8 mouse cellular contexts compared by ENCODE assay signal in genomic region chr2:91082844-91083243, GRCm38 (mm10). TPM values are rescaled to one million over a fixed set of nuclear protein-coding genes. Genes with fewer than 3 reads are reported as not detected.
A peak's percentile ranks its signal among the peaks of the same experiment; 100 is the strongest.
DNase-seq lines count a peak whose midpoint lies in the region; ATAC-seq lines count a peak whose summit lies in the region.

No protein-coding gene starts in this region.

- ATAC-seq in kidney, embryonic 14.5 days (ENCODE audit: low FRiP score, low TSS enrichment): no peak
- ATAC-seq in intestine, embryonic 16.5 days: peak; percentile 12; the same call in 1 of the 2 replicates
- ATAC-seq in megakaryocyte-erythroid progenitor cell, adult 5-6 weeks (replicated peaks; ENCODE audit: low FRiP score, low TSS enrichment, poor library complexity, severe bottlenecking): peak; percentile 50; the same call in 1 of the 2 replicates

- no peak overlapping the region for H3K9ac ChIP-seq in kidney, embryonic 14.5 days (ENCODE audit: low read depth, low read length)
- H3K9ac ChIP-seq in intestine, embryonic 16.5 days (ENCODE audit: low read depth, low read length): no peak overlapping the region

- H3K4me3 ChIP-seq in kidney, embryonic 14.5 days (ENCODE audit: low read length): no peak overlapping the region
- peak overlapping the region; percentile 44 for H3K4me3 ChIP-seq in brown adipose tissue, adult 24 weeks (ENCODE audit: insufficient read depth, low read depth, low read length)
- H3K4me3 ChIP-seq in intestine, embryonic 16.5 days (ENCODE audit: low read length): no peak overlapping the region

- H3K36me3 ChIP-seq in kidney, embryonic 14.5 days (ENCODE audit: control insufficient read depth, insufficient read depth, low read length): no peaks in the 10 kb centered on the region
- no peaks in the 10 kb centered on the region for H3K36me3 ChIP-seq in intestine, embryonic 16.5 days (ENCODE audit: control insufficient read depth, insufficient read depth, low read length)

- no peaks in the 10 kb centered on the region for H3K27me3 ChIP-seq in kidney, embryonic 14.5 days (ENCODE audit: control insufficient read depth, insufficient read depth, low read length)
- H3K27me3 ChIP-seq in intestine, embryonic 16.5 days (replicated peaks; ENCODE audit: control insufficient read depth, insufficient read depth, low read length): no peaks in the 10 kb centered on the region

- peak; percentile 60 for DNase-seq in kidney, postnatal 10 days
- no peak for DNase-seq in cerebellum, postnatal 10 days
- no peak for DNase-seq in right cerebral cortex, postnatal 36 days (ENCODE audit: low spot score in 2 of 2)
- no peak for DNase-seq in right cerebral cortex, adult 18-20 months

- peaks cover 11% of the 10 kb centered on the region for H3K4me1 ChIP-seq in kidney, embryonic 14.5 days (ENCODE audit: control insufficient read depth, insufficient read depth, low read length)
- H3K4me1 ChIP-seq in brown adipose tissue, adult 24 weeks (ENCODE audit: control insufficient read depth, insufficient read depth, insufficient read length, low read length): peaks cover 8% of the 10 kb centered on the region
- H3K4me1 ChIP-seq in intestine, embryonic 16.5 days (ENCODE audit: control insufficient read depth, insufficient read depth, low read length): peaks cover 5% of the 10 kb centered on the region; the same call in 1 of the 2 replicates

- H3K4me2 ChIP-seq in kidney, embryonic 14.5 days (replicated peaks; ENCODE audit: low read depth, low read length): no peak overlapping the region
- no peak overlapping the region for H3K4me2 ChIP-seq in intestine, embryonic 16.5 days (ENCODE audit: low read depth, low read length)

- H3K27ac ChIP-seq in kidney, embryonic 14.5 days (ENCODE audit: low read depth, low read length): no peak overlapping the region
- H3K27ac ChIP-seq in brown adipose tissue, adult 24 weeks (replicated peaks; ENCODE audit: low read depth, low read length): peak overlapping the region; percentile 85
- H3K27ac ChIP-seq in intestine, embryonic 16.5 days (ENCODE audit: low read length): peak overlapping the region; percentile 34; the same call in 1 of the 2 replicates

- 59% methylated on average over 11 of the region's 11 CpGs for WGBS in kidney, embryonic 14.5 days
- WGBS in intestine, embryonic 16.5 days: 67% methylated on average over 11 of the region's 11 CpGs

- no peaks in the 10 kb centered on the region for H3K9me3 ChIP-seq in kidney, embryonic 14.5 days (ENCODE audit: control insufficient read depth, low read length)
- H3K9me3 ChIP-seq in intestine, embryonic 16.5 days (ENCODE audit: control insufficient read depth, low read length): no peaks in the 10 kb centered on the region

RNA-seq across cellular contexts. Expression of gene Spi1, which starts 0.7 kb away (rescaled TPM):
- polyA plus RNA-seq in kidney, embryonic 14.5 days (2014; fragmentation: Nextera tagmentation; extraction: Ambion mirVana): 2.2 and 3.7 TPM in 2 replicates
- polyA plus RNA-seq in brown adipose tissue, adult 24 weeks (2012; ENCODE audit: insufficient read depth, insufficient read length, missing spikeins): 7.6 and 9.3 TPM in 2 replicates
- 4.2 and 6.1 TPM in 2 replicates for polyA plus RNA-seq in intestine, embryonic 16.5 days (2015; fragmentation: Nextera tagmentation; extraction: Ambion mirVana)
- total RNA-seq in megakaryocyte-erythroid progenitor cell, adult 5-6 weeks (2014; fragmentation: Nextera tagmentation): 5.9 and 10.4 TPM in 2 replicates
- total RNA-seq in megakaryocyte-erythroid progenitor cell, adult 5-6 weeks (2017): 3.7 and 8.8 TPM in 2 replicates

RNA-seq across cellular contexts. Expression of gene Slc39a13, which starts 12.6 kb away (rescaled TPM):
- polyA plus RNA-seq in kidney, embryonic 14.5 days (2014; fragmentation: Nextera tagmentation; extraction: Ambion mirVana): 31.1 and 32.8 TPM in 2 replicates
- polyA plus RNA-seq in brown adipose tissue, adult 24 weeks (2012; ENCODE audit: insufficient read depth, insufficient read length, missing spikeins): 22.4 and 24.6 TPM in 2 replicates
- polyA plus RNA-seq in intestine, embryonic 16.5 days (2015; fragmentation: Nextera tagmentation; extraction: Ambion mirVana): 30.2 and 32.3 TPM in 2 replicates
- total RNA-seq in megakaryocyte-erythroid progenitor cell, adult 5-6 weeks (2014; fragmentation: Nextera tagmentation): 18.9 and 21.3 TPM in 2 replicates
- 6.4 and 10.6 TPM in 2 replicates for total RNA-seq in megakaryocyte-erythroid progenitor cell, adult 5-6 weeks (2017)

RNA-seq across cellular contexts. Expression of gene Psmc3, which starts 29.0 kb away (rescaled TPM):
- 356 and 399 TPM in 2 replicates for polyA plus RNA-seq in kidney, embryonic 14.5 days (2014; fragmentation: Nextera tagmentation; extraction: Ambion mirVana)
- polyA plus RNA-seq in brown adipose tissue, adult 24 weeks (2012; ENCODE audit: insufficient read depth, insufficient read length, missing spikeins): 157 and 167 TPM in 2 replicates
- 238 and 252 TPM in 2 replicates for polyA plus RNA-seq in intestine, embryonic 16.5 days (2015; fragmentation: Nextera tagmentation; extraction: Ambion mirVana)
- 172 and 200 TPM in 2 replicates for total RNA-seq in megakaryocyte-erythroid progenitor cell, adult 5-6 weeks (2014; fragmentation: Nextera tagmentation)
- 297 and 355 TPM in 2 replicates for total RNA-seq in megakaryocyte-erythroid progenitor cell, adult 5-6 weeks (2017)

RNA-seq across cellular contexts. Expression of gene Mybpc3, which starts 35.1 kb away (rescaled TPM):
- not detected in 2 replicates for polyA plus RNA-seq in kidney, embryonic 14.5 days (2014; fragmentation: Nextera tagmentation; extraction: Ambion mirVana)
- not detected in 2 replicates for polyA plus RNA-seq in brown adipose tissue, adult 24 weeks (2012; ENCODE audit: insufficient read depth, insufficient read length, missing spikeins)
- polyA plus RNA-seq in intestine, embryonic 16.5 days (2015; fragmentation: Nextera tagmentation; extraction: Ambion mirVana): 0.06 TPM in 1 of 2 replicates, not detected in the other
- total RNA-seq in megakaryocyte-erythroid progenitor cell, adult 5-6 weeks (2014; fragmentation: Nextera tagmentation): not detected in 2 replicates
- total RNA-seq in megakaryocyte-erythroid progenitor cell, adult 5-6 weeks (2017): 0.42 TPM in 1 of 2 replicates, not detected in the other

RNA-seq across cellular contexts. Expression of gene Rapsn, which starts 47.4 kb away (rescaled TPM):
- 0.74 and 2.0 TPM in 2 replicates for polyA plus RNA-seq in kidney, embryonic 14.5 days (2014; fragmentation: Nextera tagmentation; extraction: Ambion mirVana)
- 0.71 and 2.3 TPM in 2 replicates for polyA plus RNA-seq in brown adipose tissue, adult 24 weeks (2012; ENCODE audit: insufficient read depth, insufficient read length, missing spikeins)
- polyA plus RNA-seq in intestine, embryonic 16.5 days (2015; fragmentation: Nextera tagmentation; extraction: Ambion mirVana): 0.72 and 0.94 TPM in 2 replicates
- total RNA-seq in megakaryocyte-erythroid progenitor cell, adult 5-6 weeks (2014; fragmentation: Nextera tagmentation): not detected in 2 replicates
- total RNA-seq in megakaryocyte-erythroid progenitor cell, adult 5-6 weeks (2017): 0.80 TPM in 1 of 2 replicates, not detected in the other
